ENCODE assay signal across 10 mouse cellular contexts in the genomic region with DNA sequence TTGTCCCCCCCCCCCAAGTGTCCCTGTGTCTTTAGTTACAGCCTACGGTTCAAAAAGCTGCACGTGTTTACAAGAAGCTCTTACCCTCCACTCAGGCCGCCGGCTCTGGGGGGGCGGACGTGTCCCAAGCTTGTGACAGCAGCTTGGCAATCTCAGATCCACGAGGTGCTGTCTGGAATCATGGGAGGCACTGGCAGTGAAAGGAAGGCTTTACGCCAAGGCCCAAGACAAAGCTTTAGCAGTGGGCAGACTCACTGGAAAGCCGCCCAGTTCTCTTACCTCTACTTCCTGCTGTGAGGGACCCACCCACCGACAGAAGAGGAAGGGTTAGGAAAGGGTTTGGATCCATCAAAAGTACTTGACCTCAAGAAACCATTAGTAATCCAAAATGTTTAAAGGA.
DNase-seq lines count a peak whose midpoint lies in the region; ATAC-seq lines count a peak whose summit lies in the region.
"Had no signal": no experiment of that assay in that cellular context is flagged by ENCODE, and none has a peak within 500 bp of the region (broad histone marks: within the 10 kb centered on the region; RNA-seq: fewer than 3 reads in every experiment).

No protein-coding gene starts in this region.

- H3K36me3 ChIP-seq in intestine, embryonic 15.5 days = peaks cover 3% of the 10 kb centered on the region; the same call in 1 of the 2 replicates

- H3K27me3 ChIP-seq in intestine, embryonic 15.5 days (replicated peaks) = no peaks in the 10 kb centered on the region
- H3K27me3 ChIP-seq: heart, embryonic 13.5 days; limb, embryonic 13.5 days had no signal

- H3K4me3 ChIP-seq in intestine, embryonic 15.5 days (replicated peaks) = no peak overlapping the region
- H3K4me3 ChIP-seq: heart, embryonic 13.5 days; limb, embryonic 13.5 days had no signal

- H3K4me1 ChIP-seq in intestine, embryonic 15.5 days (replicated peaks) = no peaks in the 10 kb centered on the region
- H3K4me1 ChIP-seq: limb, embryonic 13.5 days had no signal

- no peak overlapping the region for H3K27ac ChIP-seq in intestine, embryonic 15.5 days
- H3K27ac ChIP-seq: heart, embryonic 13.5 days; limb, embryonic 13.5 days had no signal

- 73% methylated on average over 10 of the region's 10 CpGs for WGBS in intestine, embryonic 15.5 days

- no peaks in the 10 kb centered on the region for H3K9me3 ChIP-seq in intestine, embryonic 15.5 days
- H3K9me3 ChIP-seq: heart, embryonic 13.5 days had no signal

- peak; percentile 66 for DNase-seq in cerebellum, adult 11-12 months
- peak; percentile 44 to 47 for DNase-seq in left cerebral cortex, adult 18-20 months (ENCODE audit: low spot score in 2 of 2)
- no peak for DNase-seq in left cerebral cortex, adult 11 months (ENCODE audit: low spot score)
- peak; percentile 29 for DNase-seq in kidney, adult 9 months
- DNase-seq in right cerebral cortex, postnatal 10 days (ENCODE audit: low spot score in 2 of 2) = peak; percentile 63
- no peak for DNase-seq in gastrocnemius, postnatal 10 days

- no peak for ATAC-seq in cerebellum, adult (ENCODE audit: insufficient number of reproducible peaks, low FRiP score, low TSS enrichment)
- no peak for ATAC-seq in intestine, embryonic 15.5 days

- H3K4me2 ChIP-seq in intestine, embryonic 15.5 days (replicated peaks) = no peak overlapping the region
- H3K4me2 ChIP-seq: heart, embryonic 13.5 days; limb, embryonic 13.5 days had no signal

- no peak overlapping the region for H3K9ac ChIP-seq in intestine, embryonic 15.5 days
- H3K9ac ChIP-seq: heart, embryonic 13.5 days; limb, embryonic 13.5 days had no signal

Comparison
In these comparisons a context has a peak if more than half of its experiments do, and no peak if none do; other contexts are left out.
1. DNase-seq: peak in cerebellum, adult 11-12 months (single experiment), left cerebral cortex, adult 18-20 months (2 of 2), kidney, adult 9 months (single experiment) and right cerebral cortex, postnatal 10 days (2 of 2); none in left cerebral cortex, adult 11 months (single experiment) and gastrocnemius, postnatal 10 days (single experiment).